Mouse (Mus musculus) embryonic fibroblast, embryonic 13.5 days (primary cell): Measurements from ENCODE around the gene BC030867.

Experiments
- CTCF ChIP-seq: IDR thresholded peaks from 2 replicates; pipeline ENCODE4 v1.5.1; 2011; ENCODE audit warnings: mild to moderate bottlenecking, control low read depth, low read length, moderate library complexity, borderline replicate concordance; ENCODE audit not compliant: insufficient read depth
- POLR2A ChIP-seq: IDR thresholded peaks from 2 replicates; pipeline ENCODE4 v1.6.1; 2011; ENCODE audit warnings: low read depth, mild to moderate bottlenecking, control low read depth, low read length, moderate library complexity

GRCm38 (mm10) chr11:102211011-102211410, 37.7 kb upstream of the BC030867 start:
- TF ChIP-seq CTCF, result no peak
- no peak for TF ChIP-seq POLR2A
